Mouse (Mus musculus): ENCODE data around the gene Cotl1.

DNA sequence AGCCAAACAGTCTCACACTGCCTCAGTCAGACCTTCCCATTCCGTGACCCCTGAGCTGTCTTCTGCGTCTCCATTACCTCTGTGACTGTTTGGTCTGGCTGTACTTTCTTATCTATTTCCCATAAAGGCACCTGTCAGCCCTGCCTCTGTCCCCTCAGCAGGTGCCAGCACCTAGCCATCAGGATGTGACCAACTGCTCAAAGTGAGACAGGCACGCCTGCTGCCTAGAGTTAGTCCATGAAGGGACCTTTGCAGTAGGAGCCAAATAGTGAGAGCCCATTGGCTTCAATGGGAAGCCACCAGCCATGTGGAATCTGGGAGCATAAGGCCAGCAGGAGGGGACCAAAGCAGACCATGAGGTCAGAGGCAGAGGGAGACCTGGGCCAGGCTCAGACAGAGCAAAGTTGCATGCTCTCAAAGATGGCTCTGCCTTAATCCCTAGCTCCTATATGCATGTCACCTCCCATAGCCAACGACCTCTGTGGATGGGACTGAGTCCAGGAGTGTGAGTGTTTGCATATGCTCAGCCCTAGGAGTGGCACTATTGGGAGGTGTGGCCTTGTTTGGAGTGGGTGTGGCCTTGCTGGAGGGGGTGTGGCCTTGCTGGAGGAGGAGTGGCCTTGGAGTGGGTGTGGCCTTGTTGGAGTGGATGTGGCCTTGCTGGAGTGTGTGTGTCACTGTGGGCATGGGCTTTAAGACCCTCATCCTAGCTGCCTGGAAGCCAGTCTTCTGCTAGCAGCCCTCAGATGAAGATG is 59.1 kb downstream of the Cotl1 start:
- TF ChIP-seq POLR2A (IDR thresholded peaks at IDR 0.05; ENCODE audit: insufficient read length, low read depth) (no peak), MAX (IDR thresholded peaks at IDR 0.05; ENCODE audit: low read depth) (no peak), TCF3 (IDR thresholded peaks at IDR 0.05; ENCODE audit: insufficient read length, low read depth) (no peak), USF1 (IDR thresholded peaks at IDR 0.05; ENCODE audit: low read depth) (no peak), TCF12 (IDR thresholded peaks at IDR 0.05; ENCODE audit: insufficient read depth, poor library complexity, severe bottlenecking) (no peak), MYOG (IDR thresholded peaks at IDR 0.05; ENCODE audit: control insufficient read depth in 1 of 3, insufficient read depth in 1 of 3, insufficient read length in 2 of 3, low read depth in 2 of 3) (no peak), MYOD1 (IDR thresholded peaks at IDR 0.05; ENCODE audit: control insufficient read depth in 1 of 3, insufficient read length in 2 of 3, low read depth in 2 of 3) (no peak), E2F4 (IDR thresholded peaks at IDR 0.05; ENCODE audit: insufficient read depth) (no peak), POLR2AphosphoS2 (IDR thresholded peaks at IDR 0.05; ENCODE audit: insufficient read length, low read depth) (no peak), CEBPB (IDR thresholded peaks at IDR 0.05; ENCODE audit: insufficient read depth, poor library complexity, severe bottlenecking) (no peak), REST (IDR thresholded peaks at IDR 0.05; ENCODE audit: insufficient read depth, insufficient read length) (no peak), SRF (IDR thresholded peaks at IDR 0.05; ENCODE audit: control insufficient read depth, insufficient read length, low read depth) (no peak)

Measured in myocyte (in vitro differentiated cells).